Mouse (Mus musculus) left cerebral cortex, adult 2 months (tissue): ENCODE data around the gene Ppp3ca. TPM values are rescaled to one million over a fixed set of nuclear protein-coding genes. Genes with fewer than 3 reads are reported as not detected.

Source experiments
- DNase-seq, 2 experiments: peaks; one replicate each; pipeline ENCODE4 v3.0.0; 2021 to 2022; ENCODE audit warnings: low spot score in 2 of 2, mixed read lengths in 1 of 2; ENCODE audit errors: extremely low spot score in 1 of 2
- H3K27ac ChIP-seq: fragments of 200-600 bp; 2 replicates; pipeline ENCODE4 v1.8.1; 2022
- H3K4me3 ChIP-seq: fragments of 200-600 bp; 2 replicates; pipeline ENCODE4 v1.8.1; 2022
- CTCF ChIP-seq: fragments of 200-600 bp; IDR thresholded peaks from 2 replicates; pipeline ENCODE4 v1.8.1; 2022; ENCODE audit warnings: antibody characterized with exemption, mild to moderate bottlenecking, moderate library complexity
- intact Hi-C: fragments of 180-260 bp; cut with DNase I; formaldehyde crosslinking; loops from one replicate; pipeline ENCODE4 v1.15.1; 2025
- total RNA-seq, 2 experiments: library from RNA; stranded (reverse); gene quantifications; 2 replicates each; pipeline ENCODE4 v1.2.3; 2021

Gene Ppp3ca
- total RNA-seq, 2 experiments from 2014 or later: 868 to 887 TPM

GRCm38 (mm10) chr3:136802595-136802994, 132.7 kb downstream of the Ppp3ca start:
- no peak for TF ChIP-seq CTCF
- intact Hi-C loops: no loop called here
- no peak overlapping the region for H3K27ac ChIP-seq
- no peak overlapping the region for H3K4me3 ChIP-seq
- DNase-seq: no peak

GRCm38 (mm10) chr3:136805897-136806296, 136.0 kb downstream of the Ppp3ca start:
- intact Hi-C loops: no loop called here
- TF ChIP-seq CTCF: no peak
- no peak for DNase-seq
- H3K4me3 ChIP-seq: no peak overlapping the region
- H3K27ac ChIP-seq: no peak overlapping the region

GRCm38 (mm10) chr3:136810271-136810670, 140.3 kb downstream of the Ppp3ca start:
- intact Hi-C loops: no loop called here
- DNase-seq: no peak
- H3K27ac ChIP-seq: no peak overlapping the region
- no peak for TF ChIP-seq CTCF
- H3K4me3 ChIP-seq: no peak overlapping the region

- intact Hi-C loops: no loop called here
- no peak overlapping the region for H3K4me3 ChIP-seq
- TF ChIP-seq CTCF: no peak
- no peak overlapping the region for H3K27ac ChIP-seq
- DNase-seq: no peak
These were observed 142.2 kb downstream of the Ppp3ca start for GRCm38 (mm10) chr3:136812162-136812561.

- intact Hi-C loops: no loop called here
- no peak for DNase-seq
- TF ChIP-seq CTCF: no peak
- Histone ChIP-seq H3K4me3 (no peak overlapping the region), H3K27ac (no peak overlapping the region)
These were observed 142.9 kb downstream of the Ppp3ca start for GRCm38 (mm10) chr3:136812791-136813190.

- H3K27ac ChIP-seq: no peak overlapping the region
- H3K4me3 ChIP-seq: no peak overlapping the region
- DNase-seq: no peak
- no peak for TF ChIP-seq CTCF
- intact Hi-C loops: no loop called here
These were observed 144.0 kb downstream of the Ppp3ca start for GRCm38 (mm10) chr3:136813886-136814285.

- TF ChIP-seq CTCF: no peak
- DNase-seq: no peak
- Histone ChIP-seq H3K27ac (no peak overlapping the region), H3K4me3 (no peak overlapping the region)
- intact Hi-C loops: no loop called here
These were observed 145.0 kb downstream of the Ppp3ca start for GRCm38 (mm10) chr3:136814916-136815315.

GRCm38 (mm10) chr3:136816319-136816718, 146.4 kb downstream of the Ppp3ca start:
- intact Hi-C loops: no loop called here
- Histone ChIP-seq H3K27ac (no peak overlapping the region), H3K4me3 (no peak overlapping the region)
- no peak for DNase-seq
- no peak for TF ChIP-seq CTCF

GRCm38 (mm10) chr3:136818997-136819396, 149.1 kb downstream of the Ppp3ca start:
- H3K4me3 ChIP-seq: no peak overlapping the region
- no peak overlapping the region for H3K27ac ChIP-seq
- intact Hi-C loops: no loop called here
- no peak for TF ChIP-seq CTCF
- no peak for DNase-seq

- Histone ChIP-seq H3K4me3 (no peak overlapping the region), H3K27ac (no peak overlapping the region)
- DNase-seq: no peak
- TF ChIP-seq CTCF: no peak
- intact Hi-C loops: no loop called here
These were observed 151.1 kb downstream of the Ppp3ca start for GRCm38 (mm10) chr3:136821039-136821438.

- H3K27ac ChIP-seq: no peak overlapping the region
- no peak for TF ChIP-seq CTCF
- intact Hi-C loops: no loop called here
These were observed 152.1 kb downstream of the Ppp3ca start for GRCm38 (mm10) chr3:136821993-136822392.

GRCm38 (mm10) chr3:136822431-136822830, 152.5 kb downstream of the Ppp3ca start:
- DNase-seq: no peak
- TF ChIP-seq CTCF: no peak
- Histone ChIP-seq H3K4me3 (no peak overlapping the region), H3K27ac (no peak overlapping the region)
- intact Hi-C loops: no loop called here

More at GRCm38 (mm10) chr3:136821993-136822392, 152.1 kb downstream of the Ppp3ca start:
- no peak for DNase-seq
- H3K4me3 ChIP-seq: no peak overlapping the region

- H3K4me3 ChIP-seq: no peak overlapping the region
- TF ChIP-seq CTCF: no peak
- DNase-seq: no peak
- peak overlapping the region; percentile 54; the same call in 1 of the 2 replicates for H3K27ac ChIP-seq
- intact Hi-C loops: no loop called here
These were observed 158.5 kb downstream of the Ppp3ca start for GRCm38 (mm10) chr3:136828451-136828850.

GRCm38 (mm10) chr3:136829109-136829508, 159.2 kb downstream of the Ppp3ca start:
- no peak for DNase-seq
- TF ChIP-seq CTCF: no peak
- H3K4me3 ChIP-seq: no peak overlapping the region
- H3K27ac ChIP-seq: peak overlapping the region; percentile 64
- intact Hi-C loops: no loop called here
